Comparison of ENCODE assay signal across 8 mouse cellular contexts in genomic region chr13:34964419-34964818, GRCm38 (mm10). TPM values are rescaled to one million over a fixed set of nuclear protein-coding genes. Genes with fewer than 3 reads are reported as not detected.
A peak's percentile ranks its signal among the peaks of the same experiment; 100 is the strongest.
DNase-seq lines count a peak whose midpoint lies in the region; ATAC-seq and TF ChIP-seq lines count a peak whose summit lies in the region.

No protein-coding gene starts in this region.

- H3K27me3 ChIP-seq in heart, embryonic 14.5 days (ENCODE audit: control insufficient read depth, insufficient read depth, low read length) = peaks cover 9% of the 10 kb centered on the region; the same call in 1 of the 2 replicates
- H3K27me3 ChIP-seq in embryonic facial prominence, embryonic 11.5 days (ENCODE audit: control insufficient read depth, insufficient read depth, low read length) = peaks cover 8% of the 10 kb centered on the region
- no peaks in the 10 kb centered on the region; the same call in 1 of the 2 replicates for H3K27me3 ChIP-seq in hindbrain, postnatal 0 days (ENCODE audit: insufficient read depth, low read length)

- peak overlapping the region; percentile 41 to 52 for H3K4me3 ChIP-seq in heart, embryonic 14.5 days (ENCODE audit: control insufficient read depth in 1 of 2, insufficient read depth in 1 of 2, low read depth in 1 of 2, low read length in 2 of 2)
- H3K4me3 ChIP-seq in embryonic facial prominence, embryonic 11.5 days (ENCODE audit: low read depth, low read length) = peak overlapping the region; percentile 37
- peak overlapping the region; percentile 40 for H3K4me3 ChIP-seq in hindbrain, postnatal 0 days (ENCODE audit: low read length)

- WGBS in heart, embryonic 14.5 days = 7% methylated on average over 14 of the region's 14 CpGs
- WGBS in embryonic facial prominence, embryonic 11.5 days = 4% methylated on average over 14 of the region's 14 CpGs
- 5% methylated on average over 14 of the region's 14 CpGs for WGBS in hindbrain, postnatal 0 days

- ATAC-seq in heart, embryonic 14.5 days (ENCODE audit: insufficient number of reproducible peaks, insufficient read depth, low FRiP score, low read depth) = no peak
- no peak for ATAC-seq in embryonic facial prominence, embryonic 11.5 days (replicated peaks; ENCODE audit: insufficient number of reproducible peaks, low FRiP score, low TSS enrichment, low read depth)
- ATAC-seq in hindbrain, postnatal 0 days = 0 out of 2 replicates have a peak, but pooled peaks have one; percentile 15
- ATAC-seq in cerebellum, adult (ENCODE audit: insufficient number of reproducible peaks, low FRiP score, low TSS enrichment) = no peak

- no peak for TF ChIP-seq CTCF in hindbrain, postnatal 0 days (IDR thresholded peaks at IDR 0.05; ENCODE audit: low read depth)

- intact Hi-C loops in gastrocnemius, postnatal 36 days (cut with DNase I) = no loop called here

- H3K4me1 ChIP-seq in heart, embryonic 14.5 days (ENCODE audit: control insufficient read depth in 2 of 2, insufficient read depth in 2 of 2, low read length in 2 of 2) = peaks cover 2 to 5% of the 10 kb centered on the region in 2 experiments; a peak in 3 of 4 replicates
- H3K4me1 ChIP-seq in embryonic facial prominence, embryonic 11.5 days (ENCODE audit: control insufficient read depth, insufficient read depth, low read length) = no peaks in the 10 kb centered on the region
- H3K4me1 ChIP-seq in hindbrain, postnatal 0 days (ENCODE audit: insufficient read depth, low read length) = no peaks in the 10 kb centered on the region

- no peaks in the 10 kb centered on the region for H3K36me3 ChIP-seq in heart, embryonic 14.5 days (ENCODE audit: control insufficient read depth, insufficient read depth, low read length)
- no peaks in the 10 kb centered on the region for H3K36me3 ChIP-seq in embryonic facial prominence, embryonic 11.5 days (replicated peaks; ENCODE audit: control insufficient read depth, insufficient read depth, low read depth, low read length)
- no peaks in the 10 kb centered on the region for H3K36me3 ChIP-seq in hindbrain, postnatal 0 days (ENCODE audit: insufficient read depth, low read length)

- DNase-seq in heart, adult 8-10 months (ENCODE audit: low spot score) = no peak
- DNase-seq in embryonic facial prominence, embryonic 11.5 days (ENCODE audit: low spot score) = peak; percentile 4
- peak; percentile 12 for DNase-seq in hindbrain, postnatal 0 days (ENCODE audit: low spot score)
- peak; percentile 9 for DNase-seq in mesoderm, embryonic 11.5 days (ENCODE audit: low read depth, low spot score)
- no peak for DNase-seq in urinary bladder, adult 2 months (ENCODE audit: low spot score)
- DNase-seq in gastrocnemius, postnatal 36 days = no peak

- H3K4me2 ChIP-seq in heart, embryonic 14.5 days (ENCODE audit: low read length) = peak overlapping the region; percentile 87
- peak overlapping the region; percentile 74 for H3K4me2 ChIP-seq in embryonic facial prominence, embryonic 11.5 days (ENCODE audit: low read depth, low read length)
- peak overlapping the region; percentile 76 for H3K4me2 ChIP-seq in hindbrain, postnatal 0 days (ENCODE audit: low read depth, low read length)

- H3K9ac ChIP-seq in heart, embryonic 14.5 days (ENCODE audit: low read length) = peak overlapping the region; percentile 49
- H3K9ac ChIP-seq in embryonic facial prominence, embryonic 11.5 days (replicated peaks; ENCODE audit: low read length) = no peak overlapping the region
- H3K9ac ChIP-seq in hindbrain, postnatal 0 days (replicated peaks; ENCODE audit: low read length) = no peak overlapping the region

- H3K9me3 ChIP-seq in heart, embryonic 14.5 days (ENCODE audit: control insufficient read depth, low read length) = no peaks in the 10 kb centered on the region
- no peaks in the 10 kb centered on the region for H3K9me3 ChIP-seq in embryonic facial prominence, embryonic 11.5 days (replicated peaks; ENCODE audit: control insufficient read depth, low read length)
- no peaks in the 10 kb centered on the region for H3K9me3 ChIP-seq in hindbrain, postnatal 0 days (ENCODE audit: low read length)

- H3K27ac ChIP-seq in heart, embryonic 14.5 days (replicated peaks in 1 of 2; ENCODE audit: control insufficient read depth in 1 of 2, insufficient read depth in 1 of 2, low read depth in 2 of 2, low read length in 2 of 2) = no peak overlapping the region
- no peak overlapping the region for H3K27ac ChIP-seq in embryonic facial prominence, embryonic 11.5 days (replicated peaks; ENCODE audit: low read depth, low read length)
- H3K27ac ChIP-seq in hindbrain, postnatal 0 days = no peak overlapping the region

RNA-seq across cellular contexts. Expression of gene Eci3, which starts 0.8 kb away (rescaled TPM):
- polyA plus RNA-seq in heart, embryonic 14.5 days (2014; fragmentation: Nextera tagmentation; extraction: Ambion mirVana) = 0.49 and 0.66 TPM in 2 replicates
- total RNA-seq in heart, adult 8-10 months (2022) = 1 to 10 TPM; 2.0 to 2.4 (median 2.3) TPM
- 0.88 and 1.7 TPM in 2 replicates for polyA plus RNA-seq in embryonic facial prominence, embryonic 11.5 days (2014; fragmentation: Nextera tagmentation; extraction: Ambion mirVana)
- 1.3 TPM in 1 of 2 replicates, not detected in the other for total RNA-seq in hindbrain, postnatal 0 days (2014; rRNA removed)
- polyA plus RNA-seq in hindbrain, postnatal 0 days (2015; fragmentation: Nextera tagmentation; extraction: Ambion mirVana) = 0.80 and 1.2 TPM in 2 replicates
- polyA plus RNA-seq in urinary bladder, adult 2 months (2012; rRNA removed) = 0.44 TPM in 2 replicates
- 1 to 10 TPM in 1 of 2 experiments, under 1 TPM in 1; 0.47 to 1.1 TPM for total RNA-seq in gastrocnemius, postnatal 36 days (2021)

RNA-seq across cellular contexts. Expression of gene 4933417A18Rik, which starts 40.2 kb away (rescaled TPM):
- not detected in 2 replicates for polyA plus RNA-seq in heart, embryonic 14.5 days (2014; fragmentation: Nextera tagmentation; extraction: Ambion mirVana)
- not detected for total RNA-seq in heart, adult 8-10 months (2022)
- not detected in 2 replicates for polyA plus RNA-seq in embryonic facial prominence, embryonic 11.5 days (2014; fragmentation: Nextera tagmentation; extraction: Ambion mirVana)
- total RNA-seq in hindbrain, postnatal 0 days (2014; rRNA removed) = not detected in 2 replicates
- polyA plus RNA-seq in hindbrain, postnatal 0 days (2015; fragmentation: Nextera tagmentation; extraction: Ambion mirVana) = not detected in 2 replicates
- not detected in 2 replicates for polyA plus RNA-seq in urinary bladder, adult 2 months (2012; rRNA removed)
- not detected for total RNA-seq in gastrocnemius, postnatal 36 days (2021)

RNA-seq across cellular contexts. Expression of gene Fam217a, which starts 40.3 kb away (rescaled TPM):
- polyA plus RNA-seq in heart, embryonic 14.5 days (2014; fragmentation: Nextera tagmentation; extraction: Ambion mirVana) = 2.6 and 2.9 TPM in 2 replicates
- under 1 TPM in 3 of 4 experiments, not detected in 1; 0.19 to 0.57 (median 0.25) TPM for total RNA-seq in heart, adult 8-10 months (2022)
- polyA plus RNA-seq in embryonic facial prominence, embryonic 11.5 days (2014; fragmentation: Nextera tagmentation; extraction: Ambion mirVana) = 0.83 and 1.6 TPM in 2 replicates
- 0.16 and 0.32 TPM in 2 replicates for total RNA-seq in hindbrain, postnatal 0 days (2014; rRNA removed)
- 1.2 TPM in 2 replicates for polyA plus RNA-seq in hindbrain, postnatal 0 days (2015; fragmentation: Nextera tagmentation; extraction: Ambion mirVana)
- 0.56 and 0.96 TPM in 2 replicates for polyA plus RNA-seq in urinary bladder, adult 2 months (2012; rRNA removed)
- under 1 TPM in 1 of 2 experiments, not detected in 1; 0.15 TPM for total RNA-seq in gastrocnemius, postnatal 36 days (2021)

Comparison
In these comparisons a context has a peak if more than half of its experiments do, and no peak if none do; other contexts are left out.
1. DNase-seq: peak in embryonic facial prominence, embryonic 11.5 days (single experiment), hindbrain, postnatal 0 days (single experiment) and mesoderm, embryonic 11.5 days (single experiment); none in heart, adult 8-10 months (single experiment), urinary bladder, adult 2 months (single experiment) and gastrocnemius, postnatal 36 days (0 of 2).
2. Peak in every context shown above with its lines, with median percentiles within 50 percentile points of each other: H3K4me2 ChIP-seq and H3K4me3 ChIP-seq.